Mouse (Mus musculus) kidney, postnatal 4 days (tissue): ENCODE measurements around the gene Itm2a.

ENCODE experiments used
- DNase-seq, 2 experiments: peaks; one replicate each; pipeline ENCODE4 v3.0.0; 2021; ENCODE audit warnings: mixed read lengths in 2 of 2

Itm2a gene

GRCm38 (mm10) chrX:107402915-107403912, at the start of gene Itm2a:
Itm2a (minus strand) TSS chrX:107403376.
- peak; percentile 35 to 50 for DNase-seq

GRCm38 (mm10) chrX:107435887-107436286, 32.7 kb upstream of the Itm2a start:
- DNase-seq = no peak

- no peak for DNase-seq
These were observed 18.1 kb upstream of the Itm2a start for GRCm38 (mm10) chrX:107421304-107421703.

GRCm38 (mm10) chrX:107417345-107417744, 14.2 kb upstream of the Itm2a start:
- DNase-seq = no peak

- DNase-seq = no peak
These were observed 12.8 kb upstream of the Itm2a start for GRCm38 (mm10) chrX:107415999-107416398.

- peak; percentile 11 to 17 for DNase-seq
These were observed 695 bp downstream of the Itm2a start for GRCm38 (mm10) chrX:107402481-107402880.

GRCm38 (mm10) chrX:107399087-107399486, 4.1 kb downstream of the Itm2a start:
- DNase-seq = no peak

DNA sequence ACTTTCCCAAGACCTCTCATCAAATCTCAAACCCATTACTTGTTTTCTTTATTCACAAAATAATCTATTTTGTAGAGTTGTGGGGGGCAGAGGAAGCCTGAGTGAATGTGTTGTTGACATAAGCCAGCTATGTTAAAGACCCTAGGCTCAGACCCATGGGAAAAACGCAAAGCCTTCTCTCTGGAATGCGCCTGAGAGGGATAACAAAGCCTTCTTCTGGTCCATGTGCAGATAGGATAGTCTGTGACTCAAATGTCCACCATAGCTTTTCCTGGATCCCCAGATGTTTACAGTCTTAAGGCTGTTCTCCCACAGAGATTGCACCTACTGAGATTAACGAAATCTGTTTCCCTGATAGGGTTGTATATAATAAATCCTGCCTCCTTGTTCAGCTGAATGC, 9.9 kb downstream of the Itm2a start:
- no peak for DNase-seq

DNA sequence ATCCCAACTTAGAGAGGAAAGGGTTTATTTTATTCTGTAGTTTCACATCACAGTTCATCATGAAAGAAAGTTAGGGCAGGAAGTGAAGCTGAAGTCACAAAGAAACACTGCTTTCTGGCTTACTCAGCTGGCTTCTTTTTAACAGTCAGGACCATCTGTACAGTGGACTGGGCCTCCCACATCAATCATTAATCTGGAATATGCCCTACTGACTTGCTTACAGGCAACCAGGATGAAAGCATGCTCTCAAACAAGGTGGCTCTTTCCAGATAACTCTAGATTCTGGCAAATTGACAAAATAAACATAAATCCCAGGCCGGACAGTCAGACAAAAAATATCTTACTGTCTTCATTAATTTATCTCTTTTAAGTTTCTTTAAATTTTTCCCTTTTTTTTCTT, 27.8 kb downstream of the Itm2a start:
- DNase-seq = no peak
